Mouse (Mus musculus) thymus, postnatal 0 days (tissue): ENCODE measurements at regions not wholly inside any gene's neighbourhood (a gene's known extent, or its start where the extent isn't known, plus 50 kb on each side); places are given as distances from the start of the nearest gene placed in this dataset.

Experiments used
- DNase-seq: peaks from one replicate; pipeline ENCODE4 v3.0.0-alpha.2; 2015; ENCODE audit warnings: low spot score

- DNase-seq, result no peak
Observed at GRCm38 (mm10) chr9:41768316-41768715, 355.8 kb downstream of the Sorl1 start.

GRCm38 (mm10) chr9:41766533-41766920, 357.6 kb downstream of the Sorl1 start:
- no peak for DNase-seq

- no peak for DNase-seq
Observed at GRCm38 (mm10) chr9:41765816-41766532, 358.1 kb downstream of the Sorl1 start.

- DNase-seq, result no peak
Observed at GRCm38 (mm10) chr9:41761050-41761576, 363.0 kb downstream of the Sorl1 start.

GRCm38 (mm10) chr9:41754434-41755002, 369.6 kb downstream of the Sorl1 start:
- no peak for DNase-seq

GRCm38 (mm10) chr9:41745979-41746647, 378.0 kb downstream of the Sorl1 start:
- DNase-seq, result no peak

GRCm38 (mm10) chr9:41741500-41741899, 382.6 kb downstream of the Sorl1 start:
- DNase-seq, result no peak

- DNase-seq, result no peak
Observed at GRCm38 (mm10) chr9:41740536-41740935, 383.6 kb downstream of the Sorl1 start.

GRCm38 (mm10) chr9:41737671-41738070, 386.4 kb downstream of the Sorl1 start:
- DNase-seq, result no peak

GRCm38 (mm10) chr9:41736881-41737280, 387.2 kb downstream of the Sorl1 start:
- DNase-seq, result no peak

- no peak for DNase-seq
Observed at GRCm38 (mm10) chr9:41736234-41736859, 387.8 kb downstream of the Sorl1 start.

GRCm38 (mm10) chr9:41735448-41736233, 388.5 kb downstream of the Sorl1 start:
- DNase-seq, result no peak

GRCm38 (mm10) chr9:41734925-41735447, 389.1 kb downstream of the Sorl1 start:
- no peak for DNase-seq

- peak; percentile 28 for DNase-seq
Observed at GRCm38 (mm10) chr9:41721609-41722008, 402.5 kb downstream of the Sorl1 start.

GRCm38 (mm10) chr9:41715231-41715630, 408.9 kb downstream of the Sorl1 start:
- DNase-seq, result no peak

GRCm38 (mm10) chr9:41705972-41706371, 418.1 kb downstream of the Sorl1 start:
- no peak for DNase-seq

GRCm38 (mm10) chr9:41705461-41705903, 418.6 kb downstream of the Sorl1 start:
- no peak for DNase-seq

GRCm38 (mm10) chr9:41703091-41703490, 421.0 kb downstream of the Sorl1 start:
- no peak for DNase-seq

- no peak for DNase-seq
Observed at GRCm38 (mm10) chr9:41700683-41701082, 423.4 kb downstream of the Sorl1 start.

- DNase-seq, result no peak
Observed at GRCm38 (mm10) chr9:41699031-41699430, 425.1 kb downstream of the Sorl1 start.
